Mouse (Mus musculus) lung, adult 18-20 months (tissue): ENCODE measurements around the gene Adamts4.
A peak's percentile ranks its signal among the peaks of the same experiment; 100 is the strongest.

Source experiments
- DNase-seq, 2 experiments: peaks; one replicate each; pipeline ENCODE4 v3.0.0; 2022; ENCODE audit warnings: mixed read lengths in 2 of 2

The Adamts4 gene

DNA sequence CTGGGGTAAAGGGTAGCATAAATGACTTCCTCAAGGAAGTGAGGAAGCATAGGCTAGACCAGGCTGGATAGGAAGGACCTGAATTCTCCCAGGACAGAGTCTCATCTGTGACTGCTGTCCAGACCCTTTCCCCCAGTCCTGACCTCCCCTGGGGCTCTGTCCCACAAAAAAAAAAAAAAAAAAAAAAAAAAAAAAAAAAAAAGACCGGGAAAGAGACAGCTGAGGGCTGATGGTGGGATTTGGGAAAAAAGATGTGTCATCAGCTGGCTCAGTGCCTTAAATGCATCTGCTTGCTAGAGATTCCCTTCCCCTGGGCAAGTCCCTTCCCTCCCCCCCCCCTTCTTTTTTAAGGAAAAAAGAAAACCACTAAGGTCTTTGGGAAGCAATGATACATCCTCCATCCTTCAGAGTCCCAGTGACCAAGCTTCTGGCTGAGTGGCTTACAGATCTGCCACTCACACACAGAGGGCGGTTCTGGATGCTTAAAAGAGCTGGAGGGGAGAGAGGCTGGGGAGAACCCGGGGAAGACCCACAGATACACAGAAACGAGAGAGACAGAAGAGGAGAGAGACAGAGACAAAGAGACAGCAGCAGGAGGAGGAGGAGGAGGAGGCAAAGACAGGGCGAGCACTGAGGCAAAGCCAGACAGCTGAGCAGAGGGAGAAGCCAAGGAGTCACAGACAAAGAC, at the start of gene Adamts4:
TSS of gene Adamts4 (plus strand) at position 509 of the 688 bp plus-strand sequence.
- no peak for DNase-seq

- DNase-seq, result no peak
These were observed 49.5 kb upstream of the Adamts4 start for GRCm38 (mm10) chr1:171200769-171201168.

DNA sequence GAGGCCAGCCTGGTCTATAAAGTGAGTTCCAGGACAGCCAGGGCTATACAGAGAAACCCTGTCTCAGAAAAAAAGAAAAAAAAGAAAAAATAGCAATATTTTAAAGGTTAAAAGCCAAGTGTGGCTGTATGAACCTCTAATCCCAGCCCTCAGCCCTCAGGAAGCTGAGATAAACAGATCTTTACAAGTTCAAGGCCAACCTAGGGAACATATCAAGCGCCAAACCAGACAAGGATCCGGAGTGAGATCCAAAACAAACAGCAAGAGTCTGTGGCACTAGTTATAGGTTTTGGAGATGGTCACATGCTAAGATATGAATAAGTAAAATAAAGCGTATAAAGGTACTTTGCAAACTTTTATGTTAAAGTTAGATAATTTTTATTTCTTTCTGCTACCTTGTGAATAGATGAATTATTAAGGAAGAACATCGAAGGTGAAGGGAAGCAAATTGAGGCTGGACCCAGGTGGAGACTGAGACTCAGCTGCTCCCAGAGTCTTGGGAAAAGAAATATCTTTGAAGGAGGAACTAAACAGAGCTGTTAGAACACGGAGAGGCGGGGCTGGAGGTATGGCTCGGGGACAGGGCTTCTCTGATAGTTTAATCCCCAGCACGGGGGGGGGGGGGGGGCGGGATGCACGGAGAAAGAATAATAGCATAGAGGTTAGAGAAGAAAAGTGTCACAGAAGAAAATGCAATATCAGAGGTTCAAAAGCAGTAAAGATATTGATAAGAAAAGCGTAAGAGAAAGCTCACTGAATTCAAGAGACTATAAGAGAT, 46.6 kb upstream of the Adamts4 start:
- no peak for DNase-seq

DNA sequence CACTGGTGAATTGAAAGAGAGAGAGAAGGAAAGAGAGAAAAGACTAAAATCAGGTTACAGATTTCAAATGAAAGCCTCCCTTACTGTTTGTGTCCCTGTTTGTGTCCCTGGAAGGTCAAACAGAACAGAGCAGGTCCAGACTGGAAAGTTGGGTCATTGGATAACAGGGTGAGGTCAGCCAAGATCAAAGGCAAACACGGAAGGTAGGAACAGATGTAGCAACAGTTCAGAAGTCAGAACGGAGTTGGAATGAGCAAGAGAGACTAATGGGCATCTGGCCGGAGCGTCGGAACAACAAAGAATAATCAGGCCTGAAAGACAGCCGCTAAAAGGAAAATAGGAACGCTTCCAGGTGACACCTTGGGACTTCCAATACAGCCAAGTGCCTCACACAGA, 46.0 kb upstream of the Adamts4 start:
- peak in 1 of 2 experiments; percentile 45 for DNase-seq

DNA sequence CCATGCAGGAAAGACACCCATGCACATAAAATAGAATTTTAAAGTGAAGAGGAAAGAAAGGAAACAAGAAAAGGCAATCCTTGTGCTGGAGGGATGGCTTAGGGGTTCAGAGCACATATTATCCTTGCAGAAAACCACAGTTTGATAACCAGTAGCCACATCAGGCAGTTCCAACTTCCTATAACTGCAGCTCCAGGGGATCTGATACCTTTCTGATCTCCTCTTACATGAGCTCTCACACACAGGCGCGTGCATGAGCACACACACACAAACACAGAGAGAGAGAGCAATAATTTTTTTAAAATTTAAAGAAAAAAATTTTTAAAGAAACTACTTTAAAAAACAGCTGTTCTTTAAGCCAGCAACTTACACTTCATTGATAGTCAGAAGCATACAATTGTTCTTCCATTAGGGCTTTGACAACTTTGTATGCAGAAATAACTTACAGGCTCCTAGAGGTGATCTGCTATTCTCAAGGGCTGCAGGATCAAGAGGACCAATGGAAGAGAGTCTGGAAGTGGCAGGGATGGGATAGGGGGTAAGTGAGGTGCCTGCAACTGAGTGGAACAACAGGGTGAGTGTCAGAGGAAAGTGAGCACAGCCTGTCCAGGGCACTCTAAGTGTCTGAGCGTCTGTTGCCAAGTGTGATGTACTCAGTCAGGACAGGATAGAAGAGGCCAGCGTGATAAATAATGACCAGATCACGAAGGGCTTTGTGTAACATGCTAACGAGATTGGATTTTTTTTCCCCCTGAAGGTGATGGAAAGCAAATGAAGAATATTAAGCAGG, 44.3 kb upstream of the Adamts4 start:
- DNase-seq, result no peak

- DNase-seq, result no peak
These were observed 40.8 kb upstream of the Adamts4 start for GRCm38 (mm10) chr1:171209409-171209808.

GRCm38 (mm10) chr1:171212854-171213253, 37.4 kb upstream of the Adamts4 start:
- no peak for DNase-seq

- DNase-seq, result no peak
These were observed 36.3 kb upstream of the Adamts4 start, which contains the start of gene Nr1i3 for GRCm38 (mm10) chr1:171213801-171214496. Gene Nr1i3, plus strand, starts transcription at chr1:171213970.

DNA sequence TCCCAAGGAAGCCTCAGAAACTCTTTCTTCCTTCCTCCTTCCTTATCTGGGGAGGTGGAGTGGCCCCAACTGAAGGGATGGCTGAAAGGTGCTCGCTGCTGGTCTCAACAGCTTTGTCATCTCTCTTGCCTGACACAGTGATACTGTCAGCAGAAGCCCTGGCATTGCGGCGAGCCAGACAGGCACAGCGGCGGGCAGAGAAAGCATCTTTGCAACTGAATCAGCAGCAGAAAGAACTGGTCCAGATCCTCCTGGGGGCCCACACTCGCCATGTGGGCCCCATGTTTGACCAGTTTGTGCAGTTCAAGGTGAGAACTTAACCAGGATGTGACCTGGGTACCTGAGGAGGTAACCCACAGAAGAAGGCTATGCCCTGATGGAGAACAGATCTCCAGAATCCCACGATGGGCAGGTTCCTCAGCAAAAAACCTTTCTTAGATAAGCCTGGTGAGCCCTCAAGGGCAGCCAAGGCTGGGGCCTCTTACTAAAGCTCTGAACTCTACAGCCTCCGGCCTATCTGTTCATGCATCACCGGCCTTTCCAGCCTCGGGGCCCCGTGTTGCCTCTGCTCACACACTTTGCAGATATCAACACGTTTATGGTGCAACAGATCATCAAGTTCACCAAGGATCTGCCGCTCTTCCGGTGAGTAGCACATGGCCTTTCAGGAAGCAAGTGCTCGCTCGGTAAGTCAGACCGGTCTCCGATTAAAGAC, 33.8 kb upstream of the Adamts4 start:
- no peak for DNase-seq

- DNase-seq, result peak; percentile 79 to 86
These were observed 29.4 kb upstream of the Adamts4 start for GRCm38 (mm10) chr1:171220871-171221270.

DNA sequence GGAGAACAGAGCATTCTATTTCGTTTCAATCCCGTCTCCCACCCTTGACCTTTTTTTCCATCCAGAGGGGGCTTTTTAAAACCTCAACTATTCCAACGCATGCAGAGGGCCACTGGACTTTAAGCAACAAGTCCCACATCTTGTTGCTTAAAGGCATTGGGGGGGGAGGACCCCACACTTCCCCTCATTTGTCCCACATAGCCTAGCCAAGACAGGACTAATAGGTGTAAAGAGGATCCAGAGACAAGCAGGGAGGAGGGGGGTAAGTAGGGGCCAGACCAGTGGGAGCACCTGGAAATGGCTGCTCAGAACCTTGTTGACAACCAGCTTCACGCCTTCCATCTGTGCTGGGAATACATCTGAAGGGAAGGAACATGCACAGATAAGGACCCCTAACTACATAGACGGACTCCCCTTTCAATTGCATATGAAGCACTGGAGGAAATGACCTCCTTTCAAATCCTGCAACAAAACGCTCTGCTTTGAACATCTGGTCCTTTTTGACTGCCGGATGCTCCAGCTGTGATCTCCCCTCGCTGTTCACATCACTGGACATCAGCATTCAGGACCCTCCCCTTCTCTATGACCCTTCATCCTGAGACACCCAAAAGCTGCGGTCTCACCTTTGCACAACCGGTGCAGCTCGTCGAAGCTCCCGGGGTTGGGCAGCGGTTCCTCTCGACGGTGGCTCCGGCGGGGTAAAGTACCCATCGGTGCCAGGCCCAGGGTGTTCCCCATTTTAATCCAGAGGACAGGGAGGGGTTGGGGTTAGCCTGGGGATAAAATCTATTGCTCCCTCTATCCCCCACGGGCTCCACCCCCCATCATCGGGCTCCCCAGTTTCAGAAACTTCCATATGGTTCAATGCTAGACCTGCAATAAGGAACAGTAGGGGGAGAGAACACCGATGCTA, 28.7 kb upstream of the Adamts4 start:
- no peak for DNase-seq

DNA sequence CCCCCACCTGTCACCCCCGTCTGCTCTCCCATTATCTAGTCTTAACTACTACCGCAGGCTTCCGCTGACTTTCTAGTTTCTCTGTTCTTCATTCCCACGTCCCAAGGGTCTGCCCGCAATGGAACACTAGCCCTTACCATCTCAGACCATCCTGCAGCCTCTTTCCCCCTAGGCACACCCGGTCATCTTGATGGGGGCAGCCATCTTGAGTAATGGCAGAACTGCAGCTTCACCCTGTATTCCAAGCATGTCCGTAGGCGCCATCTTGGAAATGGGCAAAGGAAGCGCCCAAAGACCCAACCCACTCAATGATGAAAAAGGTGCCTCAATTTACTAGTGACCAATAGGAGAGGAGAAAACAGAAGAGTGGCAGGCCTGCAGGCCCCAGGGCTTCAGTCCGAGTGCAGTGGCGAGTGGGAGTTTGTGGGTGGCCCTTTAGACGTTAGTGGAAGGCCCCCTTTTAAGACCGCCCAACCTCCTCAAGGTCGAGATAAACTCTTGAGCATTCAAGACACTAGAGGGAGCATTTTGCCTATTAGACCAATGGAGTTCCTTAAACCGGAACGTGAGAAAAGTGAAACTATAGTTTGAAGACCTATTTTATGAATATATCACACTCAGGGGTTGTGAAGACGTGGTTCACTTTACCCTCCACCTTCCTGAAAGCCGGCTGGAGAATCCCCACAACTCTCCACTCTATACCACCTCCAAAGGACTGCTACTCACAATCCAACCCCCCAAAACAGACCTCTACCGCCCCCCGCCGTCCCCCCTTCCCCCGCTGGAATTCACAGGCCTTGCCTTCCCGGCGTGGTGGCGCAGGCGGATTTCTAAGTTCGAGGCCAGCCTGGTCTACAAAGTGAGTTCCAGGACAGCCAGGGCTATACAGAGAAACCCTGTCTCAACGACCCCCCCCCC, 27.7 kb upstream of the Adamts4 start, which contains the start of gene Tomm40l:
TSS of gene Tomm40l (minus strand) at position 277 of the 918 bp plus-strand sequence.
- peak; percentile 98 for DNase-seq

DNA sequence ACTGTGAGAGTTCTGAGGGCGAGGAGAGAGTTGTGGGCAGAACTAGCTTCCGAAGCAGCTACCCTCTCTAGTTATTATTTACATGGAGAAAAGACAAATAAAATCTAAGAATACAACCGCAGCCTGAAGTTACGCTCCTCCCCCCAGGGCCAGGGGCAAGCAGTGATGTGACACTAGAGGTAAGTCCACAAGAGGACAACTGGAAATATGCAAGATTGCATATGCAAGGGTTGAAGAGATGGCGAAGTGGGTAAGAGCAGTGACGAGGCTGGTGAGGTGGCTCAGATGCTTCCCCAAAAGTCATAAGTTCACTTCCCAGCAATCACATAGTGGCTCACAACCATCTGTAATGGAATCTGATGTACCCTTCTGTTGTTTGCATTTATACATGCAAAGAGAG, 27.1 kb upstream of the Adamts4 start:
- no peak for DNase-seq

GRCm38 (mm10) chr1:171223796-171224195, 26.4 kb upstream of the Adamts4 start:
- DNase-seq, result peak; percentile 69 to 72

DNA sequence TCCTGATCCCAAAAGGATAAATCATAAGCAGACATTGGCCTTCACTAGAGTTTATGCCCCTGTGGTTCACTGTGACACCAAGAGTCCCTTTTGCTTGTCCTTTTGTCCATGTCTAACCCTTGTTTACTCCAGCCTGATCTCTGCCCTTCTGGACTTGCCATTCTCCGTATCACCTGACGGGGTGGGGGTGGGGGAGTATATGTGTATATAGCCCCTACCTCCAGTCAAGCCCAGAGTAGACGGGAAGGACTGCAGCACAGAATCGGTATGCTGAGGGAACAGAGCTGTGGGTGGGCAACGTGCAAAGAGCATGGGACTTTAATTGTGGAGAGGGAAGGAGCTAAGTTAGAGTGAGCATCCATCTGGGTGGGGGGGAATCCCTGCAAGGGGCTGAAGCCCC, 25.4 kb upstream of the Adamts4 start, which contains the start of gene Apoa2:
TSS of gene Apoa2 (plus strand) at position 198 of the 400 bp plus-strand sequence.
- no peak for DNase-seq

DNA sequence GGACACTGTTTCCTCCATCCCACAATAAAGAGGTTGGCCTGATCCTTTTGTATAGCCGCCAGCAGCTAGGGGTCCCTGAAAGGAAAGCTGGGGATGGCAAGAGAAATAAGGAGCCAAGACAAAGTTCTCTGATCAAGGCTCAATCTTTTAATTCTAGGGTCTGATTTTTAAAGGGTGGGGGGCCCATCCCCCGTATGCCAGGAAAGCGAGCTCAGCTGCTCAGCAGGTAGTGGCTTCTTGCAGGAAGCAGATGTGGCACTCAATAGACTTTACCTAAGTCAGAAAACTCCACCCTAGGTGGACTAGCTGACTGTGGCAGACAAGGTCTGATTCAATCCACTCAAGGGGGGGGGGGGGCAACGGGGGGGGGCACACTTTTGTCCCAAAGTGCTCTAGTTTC, 23.4 kb upstream of the Adamts4 start:
- no peak for DNase-seq

- DNase-seq, result no peak
These were observed 22.3 kb upstream of the Adamts4 start for GRCm38 (mm10) chr1:171227879-171228278.

DNA sequence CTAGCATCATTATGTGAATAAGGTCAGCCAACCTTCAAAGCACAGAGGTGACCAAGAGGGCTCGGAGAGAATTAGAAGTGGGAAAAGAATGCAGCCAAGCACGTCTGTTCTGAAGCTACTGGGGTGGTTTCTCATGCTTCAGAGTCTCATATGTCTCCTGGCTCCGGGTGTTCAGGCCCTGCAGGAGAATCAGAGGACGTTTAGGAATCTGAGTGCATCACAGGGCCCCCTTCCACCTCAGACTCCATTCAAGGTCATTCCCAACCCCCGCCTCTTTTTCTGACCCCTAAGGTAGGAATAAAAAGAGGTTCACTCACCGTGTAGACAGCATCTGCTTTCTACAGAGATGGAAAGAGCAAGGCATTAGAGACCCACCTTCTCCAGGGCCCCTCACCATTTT, 20.5 kb upstream of the Adamts4 start:
- DNase-seq, result no peak

DNA sequence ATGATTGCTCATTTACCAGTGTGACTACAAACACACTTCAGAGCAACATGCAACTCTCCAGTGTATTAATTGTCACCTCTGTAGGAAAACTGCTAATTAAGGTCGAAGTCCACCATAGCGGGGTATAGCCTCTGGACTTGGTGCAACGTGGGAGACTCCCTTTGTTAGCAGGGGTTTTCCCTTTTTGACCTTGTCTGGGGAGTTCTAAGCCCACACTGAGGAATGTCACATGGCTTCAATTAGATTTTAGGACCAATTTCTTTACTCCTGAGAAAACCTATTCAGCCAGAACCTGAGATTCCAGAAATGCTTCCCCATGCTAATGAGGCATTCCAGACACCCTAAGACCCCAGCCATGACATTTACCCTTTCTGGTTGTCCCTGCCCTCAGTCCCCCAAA, 20.0 kb upstream of the Adamts4 start:
- no peak for DNase-seq

GRCm38 (mm10) chr1:171231844-171232243, 18.4 kb upstream of the Adamts4 start:
- no peak for DNase-seq
